Mouse (Mus musculus): Measurements from ENCODE around the gene Nbas. TPM values are rescaled to one million over a fixed set of nuclear protein-coding genes. Genes with fewer than 3 reads are reported as not detected.

Nbas gene
- polyA plus RNA-seq, 1 experiment, result not detected

- H3K27ac ChIP-seq (ENCODE audit: insufficient read depth, low read depth, low read length), result no peak overlapping the region
- TF ChIP-seq POLR2A (IDR thresholded peaks at IDR 0.05; ENCODE audit: insufficient read depth, low read depth, low read length) (no peak), CTCF (IDR thresholded peaks at IDR 0.05; ENCODE audit: insufficient read depth, low read depth, low read length) (no peak)
- WGBS, result 97% methylated on average over 5 of the region's 5 CpGs
- H3K4me1 ChIP-seq (ENCODE audit: control insufficient read depth, insufficient read depth, low read length), result peaks cover 4% of the 10 kb centered on the region; the same call in 1 of the 2 replicates
- H3K4me3 ChIP-seq (ENCODE audit: insufficient read depth, low read depth, low read length), result no peak overlapping the region
Observed at GRCm38 (mm10) chr12:13357229-13357628, 88.3 kb downstream of the Nbas start.

GRCm38 (mm10) chr12:13358849-13359248 lies 89.9 kb downstream of the Nbas start:
- TF ChIP-seq CTCF (IDR thresholded peaks at IDR 0.05; ENCODE audit: insufficient read depth, low read depth, low read length) (no peak), POLR2A (IDR thresholded peaks at IDR 0.05; ENCODE audit: insufficient read depth, low read depth, low read length) (no peak)
- Histone ChIP-seq H3K4me1 (ENCODE audit: control insufficient read depth, insufficient read depth, low read length) (peaks cover 4% of the 10 kb centered on the region; the same call in 1 of the 2 replicates), H3K4me3 (ENCODE audit: insufficient read depth, low read depth, low read length) (no peak overlapping the region), H3K27ac (ENCODE audit: insufficient read depth, low read depth, low read length) (no peak overlapping the region)
- WGBS, result 56% methylated on average over 4 of the region's 4 CpGs

- H3K4me3 ChIP-seq (ENCODE audit: insufficient read depth, low read depth, low read length), result no peak overlapping the region
- peaks cover 4% of the 10 kb centered on the region; the same call in 1 of the 2 replicates for H3K4me1 ChIP-seq (ENCODE audit: control insufficient read depth, insufficient read depth, low read length)
- WGBS, result 16% methylated on average over 7 of the region's 7 CpGs
- TF ChIP-seq CTCF (IDR thresholded peaks at IDR 0.05; ENCODE audit: insufficient read depth, low read depth, low read length), result no peak
- H3K27ac ChIP-seq (ENCODE audit: insufficient read depth, low read depth, low read length), result no peak overlapping the region
Observed at GRCm38 (mm10) chr12:13360183-13360811, 91.4 kb downstream of the Nbas start.

- 97% methylated on average over 7 of the region's 7 CpGs for WGBS
- no peaks in the 10 kb centered on the region for H3K4me1 ChIP-seq (ENCODE audit: control insufficient read depth, insufficient read depth, low read length)
- TF ChIP-seq CTCF (IDR thresholded peaks at IDR 0.05; ENCODE audit: insufficient read depth, low read depth, low read length), result no peak
- no peak overlapping the region for H3K27ac ChIP-seq (ENCODE audit: insufficient read depth, low read depth, low read length)
- H3K4me3 ChIP-seq (ENCODE audit: insufficient read depth, low read depth, low read length), result no peak overlapping the region
Observed at GRCm38 (mm10) chr12:13381580-13381979, 112.6 kb downstream of the Nbas start.

- TF ChIP-seq POLR2A (IDR thresholded peaks at IDR 0.05; ENCODE audit: insufficient read depth, low read depth, low read length), result no peak
- TF ChIP-seq CTCF (IDR thresholded peaks at IDR 0.05; ENCODE audit: insufficient read depth, low read depth, low read length), result no peak
- Histone ChIP-seq H3K4me1 (ENCODE audit: control insufficient read depth, insufficient read depth, low read length) (no peaks in the 10 kb centered on the region), H3K4me3 (ENCODE audit: insufficient read depth, low read depth, low read length) (no peak overlapping the region), H3K27ac (ENCODE audit: insufficient read depth, low read depth, low read length) (no peak overlapping the region)
Observed at GRCm38 (mm10) chr12:13382046-13382445, 113.1 kb downstream of the Nbas start.

GRCm38 (mm10) chr12:13389644-13390043 lies 120.7 kb downstream of the Nbas start:
- Histone ChIP-seq H3K4me3 (ENCODE audit: insufficient read depth, low read depth, low read length) (no peak overlapping the region), H3K4me1 (ENCODE audit: control insufficient read depth, insufficient read depth, low read length) (no peaks in the 10 kb centered on the region), H3K27ac (ENCODE audit: insufficient read depth, low read depth, low read length) (no peak overlapping the region)
- 42% methylated on average over 1 of the region's 1 CpGs for WGBS
- no peak for TF ChIP-seq POLR2A (IDR thresholded peaks at IDR 0.05; ENCODE audit: insufficient read depth, low read depth, low read length)
- TF ChIP-seq CTCF (IDR thresholded peaks at IDR 0.05; ENCODE audit: insufficient read depth, low read depth, low read length), result no peak

- Histone ChIP-seq H3K4me1 (ENCODE audit: control insufficient read depth, insufficient read depth, low read length) (no peaks in the 10 kb centered on the region), H3K4me3 (ENCODE audit: insufficient read depth, low read depth, low read length) (no peak overlapping the region), H3K27ac (ENCODE audit: insufficient read depth, low read depth, low read length) (no peak overlapping the region)
- TF ChIP-seq POLR2A (IDR thresholded peaks at IDR 0.05; ENCODE audit: insufficient read depth, low read depth, low read length) (no peak), CTCF (IDR thresholded peaks at IDR 0.05; ENCODE audit: insufficient read depth, low read depth, low read length) (no peak)
Observed at GRCm38 (mm10) chr12:13410191-13410590, 141.3 kb downstream of the Nbas start.

- TF ChIP-seq POLR2A (IDR thresholded peaks at IDR 0.05; ENCODE audit: insufficient read depth, low read depth, low read length) (no peak), CTCF (IDR thresholded peaks at IDR 0.05; ENCODE audit: insufficient read depth, low read depth, low read length) (no peak)
- Histone ChIP-seq H3K4me3 (ENCODE audit: insufficient read depth, low read depth, low read length) (no peak overlapping the region), H3K27ac (ENCODE audit: insufficient read depth, low read depth, low read length) (no peak overlapping the region), H3K4me1 (ENCODE audit: control insufficient read depth, insufficient read depth, low read length) (no peaks in the 10 kb centered on the region)
- WGBS, result 66% methylated on average over 2 of the region's 2 CpGs
Observed at GRCm38 (mm10) chr12:13418651-13419050, 149.7 kb downstream of the Nbas start.

- TF ChIP-seq POLR2A (IDR thresholded peaks at IDR 0.05; ENCODE audit: insufficient read depth, low read depth, low read length) (no peak), CTCF (IDR thresholded peaks at IDR 0.05; ENCODE audit: insufficient read depth, low read depth, low read length) (no peak)
- no peak overlapping the region for H3K4me3 ChIP-seq (ENCODE audit: insufficient read depth, low read depth, low read length)
- peaks cover 3% of the 10 kb centered on the region; the same call in 1 of the 2 replicates for H3K4me1 ChIP-seq (ENCODE audit: control insufficient read depth, insufficient read depth, low read length)
- H3K27ac ChIP-seq (ENCODE audit: insufficient read depth, low read depth, low read length), result no peak overlapping the region
- 81% methylated on average over 1 of the region's 1 CpGs for WGBS
Observed at GRCm38 (mm10) chr12:13430219-13430618, 161.3 kb downstream of the Nbas start.

All from olfactory bulb, adult 2 months (tissue).